Comparison of ENCODE assay signal across 23 mouse cellular contexts in genomic region chr2:3702640-3703190, GRCm38 (mm10).
DNase-seq lines count a peak whose midpoint lies in the region; ATAC-seq and TF ChIP-seq lines count a peak whose summit lies in the region.
"Had no signal": no experiment of that assay in that cellular context is flagged by ENCODE, and none has a peak within 500 bp of the region (broad histone marks: within the 10 kb centered on the region; RNA-seq: fewer than 3 reads in every experiment).

No protein-coding gene starts in this region.

- no peaks in the 10 kb centered on the region for H3K9me3 ChIP-seq in kidney, embryonic 14.5 days (ENCODE audit: control insufficient read depth, low read length)
- H3K9me3 ChIP-seq in liver, embryonic 11.5 days (ENCODE audit: control insufficient read depth, low read length) = no peaks in the 10 kb centered on the region
- H3K9me3 ChIP-seq in liver, embryonic 12.5 days (replicated peaks) = no peaks in the 10 kb centered on the region
- H3K9me3 ChIP-seq: embryonic facial prominence, embryonic 15.5 days; forebrain, embryonic 12.5 days; G1E; heart, embryonic 13.5 days; hindbrain, embryonic 12.5 days had no signal

- H3K79me2 ChIP-seq in myocyte (ENCODE audit: control insufficient read depth, insufficient read depth) = no peaks in the 10 kb centered on the region

- H3K36me3 ChIP-seq in kidney, embryonic 14.5 days (ENCODE audit: control insufficient read depth, insufficient read depth, low read length) = no peaks in the 10 kb centered on the region
- no peaks in the 10 kb centered on the region for H3K36me3 ChIP-seq in liver, embryonic 11.5 days (ENCODE audit: control insufficient read depth, insufficient read depth, low read length)
- no peaks in the 10 kb centered on the region for H3K36me3 ChIP-seq in liver, embryonic 12.5 days
- no peaks in the 10 kb centered on the region for H3K36me3 ChIP-seq in myocyte (ENCODE audit: control insufficient read depth, insufficient read depth)
- H3K36me3 ChIP-seq: embryonic facial prominence, embryonic 15.5 days; forebrain, embryonic 12.5 days; G1E; heart, embryonic 13.5 days; hindbrain, embryonic 12.5 days had no signal

- peak; percentile 55 for DNase-seq in kidney, adult 9 months
- DNase-seq in liver, embryonic 11.5 days (ENCODE audit: low spot score) = no peak
- DNase-seq in left cerebral cortex, adult 9 months (ENCODE audit: low spot score in 2 of 2) = no peak
- DNase-seq: adrenal gland, postnatal 10 days; cerebellum, adult 11 months; cerebellum, adult 8-10 months; cerebellum, postnatal 14 days; embryo, embryonic 11 days; gastrocnemius, adult 2 months; gastrocnemius, postnatal 25 days; heart, postnatal 4 days had no signal

- no peak for ATAC-seq in kidney, embryonic 14.5 days (ENCODE audit: low FRiP score, low TSS enrichment)
- 0 out of 2 replicates have a peak, but pooled peaks have one; percentile 57 for ATAC-seq in liver, embryonic 11.5 days (replicated peaks; ENCODE audit: low FRiP score)
- ATAC-seq in liver, embryonic 12.5 days = no peak
- ATAC-seq in erythroblast, adult 5-6 weeks (replicated peaks; ENCODE audit: low FRiP score, poor library complexity, severe bottlenecking) = peak; percentile 41; the same call in 1 of the 2 replicates
- ATAC-seq: CD4-positive, CD25-positive, alpha-beta regulatory T cell, adult 4 months; forebrain, embryonic 16.5 days; hindbrain, embryonic 16.5 days had no signal

- H3K4me2 ChIP-seq in kidney, embryonic 14.5 days (replicated peaks; ENCODE audit: low read depth, low read length) = no peak overlapping the region
- H3K4me2 ChIP-seq in liver, embryonic 11.5 days = no peak overlapping the region
- H3K4me2 ChIP-seq in liver, embryonic 12.5 days = no peak overlapping the region
- H3K4me2 ChIP-seq in myocyte (ENCODE audit: low read depth) = no peak overlapping the region
- H3K4me2 ChIP-seq: embryonic facial prominence, embryonic 15.5 days; forebrain, embryonic 12.5 days; heart, embryonic 13.5 days; hindbrain, embryonic 12.5 days had no signal

- WGBS in kidney, embryonic 14.5 days = 68% methylated on average over 7 of the region's 7 CpGs
- 73% methylated on average over 7 of the region's 7 CpGs for WGBS in liver, embryonic 11.5 days
- WGBS in liver, embryonic 12.5 days (ENCODE audit: insufficient replicate concordance) = 67% methylated on average over 7 of the region's 7 CpGs

- no peak overlapping the region for H3ac ChIP-seq in myocyte (ENCODE audit: control insufficient read depth, insufficient read length)

- H3K4me3 ChIP-seq in kidney, embryonic 14.5 days (ENCODE audit: low read length) = no peak overlapping the region
- H3K4me3 ChIP-seq in liver, embryonic 11.5 days (ENCODE audit: low read depth, low read length) = no peak overlapping the region
- H3K4me3 ChIP-seq in liver, embryonic 12.5 days = no peak overlapping the region
- no peak overlapping the region for H3K4me3 ChIP-seq in myocyte
- H3K4me3 ChIP-seq: embryonic facial prominence, embryonic 15.5 days; forebrain, embryonic 12.5 days; gastrocnemius, adult 2 months; heart, embryonic 13.5 days; hindbrain, embryonic 12.5 days had no signal

- no peaks in the 10 kb centered on the region for H3K4me1 ChIP-seq in kidney, embryonic 14.5 days (ENCODE audit: control insufficient read depth, insufficient read depth, low read length)
- H3K4me1 ChIP-seq in liver, embryonic 11.5 days (replicated peaks; ENCODE audit: control insufficient read depth, insufficient read depth, low read length) = peaks cover 14% of the 10 kb centered on the region; the same call in 1 of the 2 replicates
- peaks cover 18% of the 10 kb centered on the region; the same call in 1 of the 2 replicates for H3K4me1 ChIP-seq in liver, embryonic 12.5 days
- H3K4me1 ChIP-seq: embryonic facial prominence, embryonic 15.5 days; forebrain, embryonic 12.5 days had no signal

- H3K27me3 ChIP-seq in kidney, embryonic 14.5 days (ENCODE audit: control insufficient read depth, insufficient read depth, low read length) = no peaks in the 10 kb centered on the region
- no peaks in the 10 kb centered on the region for H3K27me3 ChIP-seq in liver, embryonic 11.5 days (replicated peaks; ENCODE audit: control insufficient read depth, insufficient read depth, low read length)
- H3K27me3 ChIP-seq in liver, embryonic 12.5 days (replicated peaks) = no peaks in the 10 kb centered on the region
- H3K27me3 ChIP-seq in myocyte (ENCODE audit: control insufficient read depth, insufficient read depth, insufficient read length) = no peaks in the 10 kb centered on the region
- H3K27me3 ChIP-seq: embryonic facial prominence, embryonic 15.5 days; forebrain, embryonic 12.5 days; heart, embryonic 13.5 days; hindbrain, embryonic 12.5 days had no signal

- no peak for TF ChIP-seq POLR2A in myocyte (IDR thresholded peaks at IDR 0.05; ENCODE audit: insufficient read length, low read depth)

- no peak overlapping the region for H3K27ac ChIP-seq in kidney, embryonic 14.5 days (ENCODE audit: low read depth, low read length)
- no peak overlapping the region for H3K27ac ChIP-seq in liver, embryonic 11.5 days (ENCODE audit: low read depth, low read length)
- no peak overlapping the region for H3K27ac ChIP-seq in liver, embryonic 12.5 days
- H3K27ac ChIP-seq: embryonic facial prominence, embryonic 15.5 days; forebrain, embryonic 12.5 days; gastrocnemius, adult 2 months; heart, embryonic 13.5 days; hindbrain, embryonic 12.5 days had no signal

- H3K9ac ChIP-seq in kidney, embryonic 14.5 days (ENCODE audit: low read depth, low read length) = no peak overlapping the region
- no peak overlapping the region for H3K9ac ChIP-seq in liver, embryonic 11.5 days (ENCODE audit: low read depth, low read length)
- no peak overlapping the region for H3K9ac ChIP-seq in liver, embryonic 12.5 days
- H3K9ac ChIP-seq: embryonic facial prominence, embryonic 15.5 days; forebrain, embryonic 12.5 days; heart, embryonic 13.5 days; hindbrain, embryonic 12.5 days had no signal

TF ChIP-seq in myocyte, 11 proteins besides CTCF, POLR2A, EP300 and RAD21:
- TF ChIP-seq SRF (IDR thresholded peaks at IDR 0.05; ENCODE audit: control insufficient read depth, insufficient read length, low read depth) (no peak), USF1 (IDR thresholded peaks at IDR 0.05; ENCODE audit: low read depth) (peak; percentile 45)

Comparison
In these comparisons a context has a peak if more than half of its experiments do, and no peak if none do; other contexts are left out.
1. ATAC-seq: peak in liver, embryonic 11.5 days (single experiment) and erythroblast, adult 5-6 weeks (single experiment); none in kidney, embryonic 14.5 days (single experiment) and liver, embryonic 12.5 days (single experiment).